Mouse (Mus musculus): ENCODE data around the gene Klk1b9.

- TF ChIP-seq CTCF (conservative IDR thresholded peaks at IDR 0.05; ENCODE audit: low read length) (no peak), POU5F1 (IDR thresholded peaks at IDR 0.05; ENCODE audit: borderline replicate concordance, low read length) (no peak)
These were observed 9.4 kb upstream of the Klk1b9 start, which contains the start of gene Klk1b1 for GRCm38 (mm10) chr7:43966451-43966850.
